Mouse (Mus musculus): Measurements from ENCODE around the gene Skil. TPM values are rescaled to one million over a fixed set of nuclear protein-coding genes. Genes with fewer than 3 reads are reported as not detected.

Skil gene
- polyA plus RNA-seq, 1 experiment from 2014 or later: 60.1 TPM

- Histone ChIP-seq H3K9ac (ENCODE audit: low read length) (no peak overlapping the region), H3K4me1 (ENCODE audit: control insufficient read depth, insufficient read depth, low read length) (peaks cover 31% of the 10 kb centered on the region), H3K9me3 (ENCODE audit: control insufficient read depth, low read length) (no peaks in the 10 kb centered on the region), H3K27ac (ENCODE audit: low read depth, low read length) (no peak overlapping the region), H3K4me3 (ENCODE audit: low read depth, low read length) (no peak overlapping the region), H3K4me2 (ENCODE audit: low read depth) (peak overlapping the region; percentile 48), H3K36me3 (ENCODE audit: control insufficient read depth, insufficient read depth, low read length) (0 out of 2 replicates have a peak, but pooled peaks cover 3% of the 10 kb centered on the region), H3K27me3 (ENCODE audit: control insufficient read depth, insufficient read depth, low read length) (no peaks in the 10 kb centered on the region)
- ATAC-seq (ENCODE audit: insufficient read depth, low FRiP score, low TSS enrichment) (no peak), DNase-seq (ENCODE audit: low spot score) (no peak)
- WGBS: 93% methylated on average over 5 of the region's 5 CpGs
Observed at GRCm38 (mm10) chr3:31100026-31100425, 5.2 kb downstream of the Skil start.

- 98% methylated on average over 3 of the region's 3 CpGs for WGBS
- Histone ChIP-seq H3K4me1 (ENCODE audit: control insufficient read depth, insufficient read depth, low read length) (peaks cover 31% of the 10 kb centered on the region), H3K27ac (ENCODE audit: low read depth, low read length) (no peak overlapping the region)
Observed at GRCm38 (mm10) chr3:31100802-31101201, 5.9 kb downstream of the Skil start.

DNA sequence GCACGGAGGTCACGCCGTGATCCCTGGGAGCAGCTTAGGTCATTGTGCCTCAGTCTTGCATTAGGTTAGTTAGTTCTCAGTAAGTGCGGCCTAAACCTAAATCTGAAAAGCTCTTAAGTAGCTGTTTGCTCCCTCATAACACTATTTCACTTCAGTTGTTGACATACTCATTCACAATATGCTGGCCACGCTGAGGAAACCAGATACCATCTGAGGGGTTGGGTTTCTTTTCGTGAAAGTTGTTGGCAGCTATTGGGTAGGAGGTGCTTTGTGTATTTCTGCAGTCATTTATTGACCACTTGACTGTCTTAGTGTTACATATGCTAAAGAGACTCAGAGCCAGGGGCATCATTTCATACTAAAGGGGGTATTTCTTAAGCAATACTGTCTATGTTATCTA lies 10.1 kb downstream of the Skil start:
- no peak overlapping the region for H3K27ac ChIP-seq (ENCODE audit: low read depth, low read length)
- no peak overlapping the region for H3K4me3 ChIP-seq (ENCODE audit: low read depth, low read length)
- no peak for ATAC-seq (ENCODE audit: insufficient read depth, low FRiP score, low TSS enrichment)
- DNase-seq (ENCODE audit: low spot score): no peak
- WGBS: 82% methylated on average over 6 of the region's 6 CpGs
- H3K9ac ChIP-seq (ENCODE audit: low read length): no peak overlapping the region
- peaks cover 10% of the 10 kb centered on the region; the same call in 1 of the 2 replicates for H3K4me1 ChIP-seq (ENCODE audit: control insufficient read depth, insufficient read depth, low read length)
- H3K27me3 ChIP-seq (ENCODE audit: control insufficient read depth, insufficient read depth, low read length): no peaks in the 10 kb centered on the region
- H3K9me3 ChIP-seq (ENCODE audit: control insufficient read depth, low read length): no peaks in the 10 kb centered on the region
- H3K36me3 ChIP-seq (ENCODE audit: control insufficient read depth, insufficient read depth, low read length): 0 out of 2 replicates have a peak, but pooled peaks cover 3% of the 10 kb centered on the region
- H3K4me2 ChIP-seq (ENCODE audit: low read depth): no peak overlapping the region

More at GRCm38 (mm10) chr3:31100802-31101201, 5.9 kb downstream of the Skil start:
- ATAC-seq (ENCODE audit: insufficient read depth, low FRiP score, low TSS enrichment): no peak
- peak overlapping the region; percentile 26; the same call in 1 of the 2 replicates for H3K4me2 ChIP-seq (ENCODE audit: low read depth)
- no peak for DNase-seq (ENCODE audit: low spot score)
- no peak overlapping the region for H3K4me3 ChIP-seq (ENCODE audit: low read depth, low read length)
- no peaks in the 10 kb centered on the region for H3K9me3 ChIP-seq (ENCODE audit: control insufficient read depth, low read length)
- H3K27me3 ChIP-seq (ENCODE audit: control insufficient read depth, insufficient read depth, low read length): no peaks in the 10 kb centered on the region
- H3K36me3 ChIP-seq (ENCODE audit: control insufficient read depth, insufficient read depth, low read length): 0 out of 2 replicates have a peak, but pooled peaks cover 3% of the 10 kb centered on the region
- no peak overlapping the region for H3K9ac ChIP-seq (ENCODE audit: low read length)

GRCm38 (mm10) chr3:31106597-31106996 lies 11.7 kb downstream of the Skil start:
- ATAC-seq (ENCODE audit: insufficient read depth, low FRiP score, low TSS enrichment) (no peak), DNase-seq (ENCODE audit: low spot score) (no peak)
- no peaks in the 10 kb centered on the region for H3K9me3 ChIP-seq (ENCODE audit: control insufficient read depth, low read length)
- 94% methylated on average over 6 of the region's 6 CpGs for WGBS
- H3K27me3 ChIP-seq (ENCODE audit: control insufficient read depth, insufficient read depth, low read length): no peaks in the 10 kb centered on the region
- H3K27ac ChIP-seq (ENCODE audit: low read depth, low read length): no peak overlapping the region
- H3K4me1 ChIP-seq (ENCODE audit: control insufficient read depth, insufficient read depth, low read length): 0 out of 2 replicates have a peak, but pooled peaks cover 3% of the 10 kb centered on the region
- no peaks in the 10 kb centered on the region for H3K36me3 ChIP-seq (ENCODE audit: control insufficient read depth, insufficient read depth, low read length)
- no peak overlapping the region for H3K4me3 ChIP-seq (ENCODE audit: low read depth, low read length)
- H3K4me2 ChIP-seq (ENCODE audit: low read depth): no peak overlapping the region
- H3K9ac ChIP-seq (ENCODE audit: low read length): no peak overlapping the region

- ATAC-seq (ENCODE audit: insufficient read depth, low FRiP score, low TSS enrichment): no peak
- WGBS: 88% methylated on average over 4 of the region's 4 CpGs
- no peak overlapping the region for H3K4me2 ChIP-seq (ENCODE audit: low read depth)
Observed at GRCm38 (mm10) chr3:31107674-31108073, 12.8 kb downstream of the Skil start.

DNA sequence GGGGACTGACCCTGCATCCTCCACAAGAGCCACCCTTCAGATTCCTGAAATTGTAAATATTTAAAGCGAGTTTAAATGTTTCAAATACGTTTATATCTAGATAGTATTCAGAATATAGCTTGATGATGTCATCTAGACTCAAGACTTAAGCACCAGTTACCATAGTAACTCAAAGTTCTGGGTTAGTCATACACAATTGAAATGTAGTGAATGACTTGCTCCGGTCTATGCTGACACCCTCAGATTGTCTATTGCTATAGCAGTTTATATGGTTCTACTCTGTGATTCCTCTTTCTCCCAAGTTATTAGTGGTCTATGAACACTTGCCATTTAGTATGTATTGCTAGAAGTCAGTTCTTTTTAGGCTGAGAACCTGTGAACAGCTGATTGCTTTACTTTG lies 14.2 kb downstream of the Skil start:
- DNase-seq (ENCODE audit: low spot score) (no peak), ATAC-seq (ENCODE audit: insufficient read depth, low FRiP score, low TSS enrichment) (no peak)
- H3K9ac ChIP-seq (ENCODE audit: low read length): no peak overlapping the region
- no peaks in the 10 kb centered on the region for H3K9me3 ChIP-seq (ENCODE audit: control insufficient read depth, low read length)
- no peaks in the 10 kb centered on the region for H3K27me3 ChIP-seq (ENCODE audit: control insufficient read depth, insufficient read depth, low read length)
- peaks cover 3% of the 10 kb centered on the region; the same call in 1 of the 2 replicates for H3K36me3 ChIP-seq (ENCODE audit: control insufficient read depth, insufficient read depth, low read length)
- no peak overlapping the region for H3K27ac ChIP-seq (ENCODE audit: low read depth, low read length)
- 87% methylated on average over 3 of the region's 3 CpGs for WGBS
- H3K4me1 ChIP-seq (ENCODE audit: control insufficient read depth, insufficient read depth, low read length): 0 out of 2 replicates have a peak, but pooled peaks cover under 1% of the 10 kb centered on the region
- no peak overlapping the region for H3K4me3 ChIP-seq (ENCODE audit: low read depth, low read length)
- H3K4me2 ChIP-seq (ENCODE audit: low read depth): no peak overlapping the region

More at GRCm38 (mm10) chr3:31107674-31108073, 12.8 kb downstream of the Skil start:
- Histone ChIP-seq H3K4me1 (ENCODE audit: control insufficient read depth, insufficient read depth, low read length) (0 out of 2 replicates have a peak, but pooled peaks cover 3% of the 10 kb centered on the region), H3K27ac (ENCODE audit: low read depth, low read length) (no peak overlapping the region), H3K9ac (ENCODE audit: low read length) (no peak overlapping the region), H3K9me3 (ENCODE audit: control insufficient read depth, low read length) (no peaks in the 10 kb centered on the region), H3K4me3 (ENCODE audit: low read depth, low read length) (no peak overlapping the region), H3K36me3 (ENCODE audit: control insufficient read depth, insufficient read depth, low read length) (no peaks in the 10 kb centered on the region), H3K27me3 (ENCODE audit: control insufficient read depth, insufficient read depth, low read length) (no peaks in the 10 kb centered on the region)
- DNase-seq (ENCODE audit: low spot score): no peak

DNA sequence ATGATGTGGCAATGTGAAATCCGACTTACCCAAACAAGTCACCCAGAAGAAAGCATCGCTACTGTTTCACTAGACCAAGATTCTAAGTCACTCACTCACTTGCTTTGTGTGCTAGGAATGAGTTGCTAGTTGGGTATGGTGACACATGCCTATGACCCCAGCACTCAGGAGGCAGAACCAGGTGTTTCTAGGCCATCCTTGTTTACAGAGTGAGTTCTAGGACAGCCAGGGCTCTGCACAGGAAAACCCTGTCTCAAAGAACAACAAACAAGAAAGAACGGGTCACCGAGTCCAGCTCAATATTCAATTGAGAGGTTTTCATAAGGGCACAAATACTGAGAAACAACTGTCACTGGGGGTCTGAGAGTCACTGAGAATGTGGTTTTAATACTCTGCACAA lies 28.2 kb downstream of the Skil start:
- Histone ChIP-seq H3K4me2 (ENCODE audit: low read depth) (no peak overlapping the region), H3K4me3 (ENCODE audit: low read depth, low read length) (no peak overlapping the region), H3K27ac (ENCODE audit: low read depth, low read length) (no peak overlapping the region), H3K4me1 (ENCODE audit: control insufficient read depth, insufficient read depth, low read length) (no peaks in the 10 kb centered on the region), H3K9ac (ENCODE audit: low read length) (no peak overlapping the region), H3K27me3 (ENCODE audit: control insufficient read depth, insufficient read depth, low read length) (no peaks in the 10 kb centered on the region), H3K9me3 (ENCODE audit: control insufficient read depth, low read length) (no peaks in the 10 kb centered on the region), H3K36me3 (ENCODE audit: control insufficient read depth, insufficient read depth, low read length) (peaks cover 4% of the 10 kb centered on the region)
- 88% methylated on average over 4 of the region's 4 CpGs for WGBS
- ATAC-seq (ENCODE audit: insufficient read depth, low FRiP score, low TSS enrichment): no peak
- no peak for DNase-seq (ENCODE audit: low spot score)

DNA sequence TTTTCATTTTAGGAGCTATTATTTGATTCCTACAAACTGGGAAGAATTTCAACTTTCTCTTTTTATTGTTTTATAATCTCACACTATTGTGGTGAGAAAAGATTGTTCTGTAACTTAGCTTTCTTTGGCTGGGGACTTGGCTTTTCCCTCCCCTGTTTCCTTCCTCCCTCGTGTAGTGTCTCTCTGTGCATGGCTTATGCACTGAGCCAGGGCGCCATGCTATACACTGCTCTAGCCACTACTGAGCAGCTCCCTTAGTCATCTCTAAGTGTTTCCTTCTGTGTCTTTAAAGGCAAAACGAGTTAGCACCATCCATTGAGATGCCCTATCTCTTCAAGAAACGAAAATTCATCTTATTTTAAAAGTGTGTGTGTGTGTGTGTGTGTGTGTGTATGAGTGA lies 31.4 kb downstream of the Skil start:
- DNase-seq (ENCODE audit: low spot score) (no peak), ATAC-seq (ENCODE audit: insufficient read depth, low FRiP score, low TSS enrichment) (no peak)
- 60% methylated on average over 4 of the region's 4 CpGs for WGBS

DNA sequence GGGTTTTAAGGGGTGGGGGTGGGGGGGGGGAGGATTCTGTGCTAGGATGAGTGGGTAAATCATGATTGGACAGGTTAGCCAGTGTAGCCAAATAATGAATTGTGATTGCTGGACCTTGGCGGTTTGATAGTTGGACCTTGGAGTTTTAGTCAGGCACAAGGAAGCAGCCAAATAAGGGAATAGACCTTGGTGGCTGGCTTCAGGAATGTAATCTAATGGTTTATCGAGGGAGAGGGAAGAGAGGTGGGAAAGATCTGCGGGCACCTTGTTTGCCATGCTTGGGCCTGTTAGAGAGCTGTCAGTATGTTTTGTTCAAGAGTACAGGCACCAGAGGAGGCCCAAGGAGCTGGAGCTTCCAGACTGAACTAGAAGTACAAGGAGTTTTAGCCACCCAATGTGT lies 32.0 kb downstream of the Skil start:
- WGBS: 93% methylated on average over 3 of the region's 3 CpGs
- Histone ChIP-seq H3K4me1 (ENCODE audit: control insufficient read depth, insufficient read depth, low read length) (no peaks in the 10 kb centered on the region), H3K4me2 (ENCODE audit: low read depth) (no peak overlapping the region), H3K36me3 (ENCODE audit: control insufficient read depth, insufficient read depth, low read length) (no peaks in the 10 kb centered on the region), H3K9ac (ENCODE audit: low read length) (no peak overlapping the region), H3K27ac (ENCODE audit: low read depth, low read length) (no peak overlapping the region), H3K9me3 (ENCODE audit: control insufficient read depth, low read length) (no peaks in the 10 kb centered on the region), H3K4me3 (ENCODE audit: low read depth, low read length) (no peak overlapping the region), H3K27me3 (ENCODE audit: control insufficient read depth, insufficient read depth, low read length) (no peaks in the 10 kb centered on the region)
- no peak for ATAC-seq (ENCODE audit: insufficient read depth, low FRiP score, low TSS enrichment)
- DNase-seq (ENCODE audit: low spot score): no peak

More for the DNA sequence above, 31.4 kb downstream of the Skil start:
- Histone ChIP-seq H3K4me3 (ENCODE audit: low read depth, low read length) (no peak overlapping the region), H3K4me1 (ENCODE audit: control insufficient read depth, insufficient read depth, low read length) (no peaks in the 10 kb centered on the region), H3K27me3 (ENCODE audit: control insufficient read depth, insufficient read depth, low read length) (no peaks in the 10 kb centered on the region), H3K4me2 (ENCODE audit: low read depth) (no peak overlapping the region), H3K27ac (ENCODE audit: low read depth, low read length) (no peak overlapping the region), H3K9ac (ENCODE audit: low read length) (no peak overlapping the region), H3K9me3 (ENCODE audit: control insufficient read depth, low read length) (no peaks in the 10 kb centered on the region), H3K36me3 (ENCODE audit: control insufficient read depth, insufficient read depth, low read length) (no peaks in the 10 kb centered on the region)
